Mouse (Mus musculus) hindbrain, embryonic 10.5 days (tissue): Measurements from ENCODE around the gene Efna2. TPM values are rescaled to one million over a fixed set of nuclear protein-coding genes. Genes with fewer than 3 reads are reported as not detected.
"Not testable (repeated sequence)": the region's sequence is repeated elsewhere in the genome, so short reads cannot be mapped to it uniquely, and the experiment has no call there.

Experiments
- DNase-seq: peaks from one replicate; pipeline ENCODE4 v3.0.0-alpha.2; 2017; ENCODE audit warnings: low spot score
- H3K27ac ChIP-seq: fragments of 300-500 bp; sonication (generic); 2 replicates; pipeline ENCODE4 v1.5.1; 2016; ENCODE audit warnings: mild to moderate bottlenecking, moderate library complexity
- H3K27me3 ChIP-seq: fragments of 300-500 bp; sonication (generic); 2 replicates; pipeline ENCODE4 v1.6.1; 2016; ENCODE audit warnings: mild to moderate bottlenecking; ENCODE audit not compliant: poor library complexity, insufficient read depth, severe bottlenecking
- H3K36me3 ChIP-seq: fragments of 300-500 bp; sonication (generic); 2 replicates; pipeline ENCODE4 v1.6.1; 2016; ENCODE audit warnings: mild to moderate bottlenecking, moderate library complexity
- H3K4me1 ChIP-seq: fragments of 300-500 bp; sonication (generic); replicated peaks from 2 replicates; pipeline ENCODE4 v1.6.1; 2016; ENCODE audit warnings: mild to moderate bottlenecking
- H3K4me3 ChIP-seq: fragments of 300-500 bp; sonication (generic); 2 replicates; pipeline ENCODE4 v1.5.1; 2016; ENCODE audit warnings: mild to moderate bottlenecking, moderate library complexity
- H3K9me3 ChIP-seq: fragments of 300-500 bp; sonication (generic); 2 replicates; pipeline ENCODE4 v1.6.1; 2016; ENCODE audit warnings: mild to moderate bottlenecking, moderate library complexity
- WGBS: fragments of 180-500 bp; shearing (Covaris S2); methylation state at CpG from one replicate; pipeline ENCODE4 v1.1.7; 2016; 5-methylcytosine and 5-hydroxymethylcytosine counted together
- polyA plus RNA-seq: library from polyadenylated mRNA; unstranded; fragments of >200 nt; fragmentation: Nextera tagmentation; extraction: Ambion mirVana; gene quantifications from 2 replicates; pipeline ENCODE4 v1.2.1, GENCODE M21; 2016

Efna2 gene
- polyA plus RNA-seq, 1 experiment from 2014 or later = 41.3 TPM

DNA sequence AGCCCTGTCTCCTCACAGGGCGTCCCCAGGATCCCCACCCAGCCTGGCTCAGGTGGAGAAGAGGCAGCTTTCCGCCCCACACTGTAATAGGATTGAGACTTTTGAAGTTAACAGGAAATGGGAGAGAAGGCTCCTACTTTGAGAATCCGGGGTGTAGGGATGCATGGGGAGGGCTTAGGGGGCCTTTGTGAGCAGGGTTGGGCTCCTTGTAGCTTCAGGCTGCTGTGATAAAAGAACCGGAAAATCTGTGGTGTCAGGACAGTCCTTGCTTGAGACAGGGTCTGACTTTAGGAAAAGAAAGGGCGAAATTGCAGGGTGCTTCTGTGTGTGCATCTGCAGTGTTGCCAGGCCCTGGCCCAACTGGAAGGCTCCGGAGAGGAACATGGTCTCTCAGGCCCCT, 21.2 kb downstream of the Efna2 start:
- no peak for DNase-seq
- Histone ChIP-seq H3K27ac (peak overlapping the region; percentile 79), H3K36me3 (no peaks in the 10 kb centered on the region), H3K4me1 (peaks cover 55% of the 10 kb centered on the region), H3K9me3 (no peaks in the 10 kb centered on the region), H3K4me3 (no peak overlapping the region), H3K27me3 (peaks cover under 1% of the 10 kb centered on the region; the same call in 1 of the 2 replicates)
- 70% methylated on average over 6 of the region's 6 CpGs for WGBS

DNA sequence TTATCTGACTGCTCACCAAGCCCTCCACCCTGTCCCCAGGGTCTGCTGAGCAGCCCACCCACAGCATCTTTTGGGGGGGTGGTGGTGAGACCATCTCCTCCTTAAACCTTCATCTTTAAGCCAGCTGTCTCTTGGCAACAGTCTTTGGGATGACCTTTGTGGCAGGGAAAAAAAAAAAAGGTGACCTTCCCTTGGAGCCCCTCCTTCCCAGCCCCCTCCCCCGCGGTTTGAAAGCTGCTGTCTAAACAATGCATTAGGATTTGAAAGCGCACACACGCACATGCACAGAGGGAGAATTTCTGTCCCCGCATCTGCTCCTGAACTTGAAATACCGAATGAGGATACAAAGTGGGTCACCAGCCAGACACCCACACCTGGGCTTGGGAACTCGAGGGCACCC, 24.8 kb downstream of the Efna2 start:
- 17% methylated on average over 7 of the region's 7 CpGs for WGBS
- Histone ChIP-seq H3K27me3 (peaks cover 16% of the 10 kb centered on the region; the same call in 1 of the 2 replicates), H3K9me3 (no peaks in the 10 kb centered on the region), H3K27ac (peak overlapping the region; percentile 87), H3K4me3 (peak overlapping the region; percentile 23), H3K4me1 (peaks cover 68% of the 10 kb centered on the region), H3K36me3 (no peaks in the 10 kb centered on the region)
- DNase-seq = peak; percentile 53

DNA sequence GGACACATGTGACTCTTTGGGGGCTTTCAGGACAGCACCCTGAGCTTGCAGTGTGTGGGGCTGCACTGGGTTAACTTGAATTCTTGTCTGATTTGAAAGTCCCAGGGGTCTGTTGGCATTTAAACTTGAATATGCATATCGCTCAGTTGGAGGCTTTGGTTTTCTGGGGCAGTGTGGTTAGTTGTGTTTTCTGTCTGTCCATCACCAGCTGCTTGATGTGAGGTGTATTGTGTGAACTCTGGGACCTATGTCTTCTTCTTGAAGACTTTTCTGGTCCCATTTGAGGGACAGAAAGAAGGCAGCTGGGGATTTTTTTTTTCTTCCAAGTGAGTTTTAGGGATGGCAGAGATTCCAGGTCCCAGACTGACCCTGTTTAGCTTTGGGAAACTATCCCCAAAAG, 27.9 kb downstream of the Efna2 start:
- Histone ChIP-seq H3K4me1 (peaks cover 57% of the 10 kb centered on the region), H3K27ac (peak overlapping the region; percentile 80), H3K36me3 (no peaks in the 10 kb centered on the region), H3K9me3 (no peaks in the 10 kb centered on the region), H3K27me3 (peaks cover 26% of the 10 kb centered on the region), H3K4me3 (no peak overlapping the region)
- 43% methylated on average over 1 of the region's 1 CpGs for WGBS
- no peak for DNase-seq

DNA sequence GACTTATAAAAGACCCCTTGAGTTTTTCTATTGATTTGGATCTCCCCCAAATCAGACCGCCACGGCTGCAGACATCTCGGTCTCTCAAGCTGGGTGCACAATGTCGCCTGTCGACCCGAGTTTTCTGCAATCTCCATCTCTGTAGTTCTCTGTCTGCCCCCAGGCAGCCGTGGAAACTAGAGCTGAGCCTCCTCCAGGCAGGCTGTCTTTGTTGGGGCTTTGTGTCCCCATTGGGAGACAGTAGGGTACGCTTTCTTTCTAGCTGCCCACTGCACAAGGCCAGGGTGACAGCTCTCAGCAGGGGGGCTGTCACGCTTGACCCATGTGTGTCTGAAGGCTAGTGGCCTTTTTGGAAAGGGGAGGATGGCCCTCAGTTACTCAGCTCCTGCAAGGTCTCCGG, 28.4 kb downstream of the Efna2 start:
- Histone ChIP-seq H3K4me3 (peak overlapping the region; percentile 30; the same call in 1 of the 2 replicates), H3K36me3 (no peaks in the 10 kb centered on the region), H3K4me1 (peaks cover 57% of the 10 kb centered on the region), H3K27ac (peak overlapping the region; percentile 80), H3K27me3 (peaks cover 26% of the 10 kb centered on the region), H3K9me3 (no peaks in the 10 kb centered on the region)
- 24% methylated on average over 10 of the region's 10 CpGs for WGBS
- DNase-seq = peak; percentile 56

DNA sequence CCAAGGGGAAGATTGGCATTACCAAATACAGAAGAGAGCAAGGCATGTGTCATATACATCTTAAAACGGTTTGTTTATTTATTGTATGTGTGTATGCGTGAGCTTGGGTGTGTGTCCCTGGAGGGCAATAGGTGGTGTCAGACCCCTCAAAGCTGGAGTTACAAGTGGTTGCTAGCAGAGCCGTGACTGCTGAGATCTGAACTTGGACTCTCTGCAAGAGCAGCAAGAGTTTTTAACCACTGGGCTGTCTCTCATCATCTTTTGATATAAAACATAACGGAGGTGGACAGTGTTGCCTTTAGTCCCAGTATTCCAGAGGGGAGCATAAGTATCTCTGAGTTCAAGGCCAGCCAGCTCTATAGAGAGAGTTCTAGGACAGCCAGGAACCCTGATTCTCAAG, 29.0 kb downstream of the Efna2 start:
- WGBS = 72% methylated on average over 4 of the region's 4 CpGs
- Histone ChIP-seq H3K36me3 (no peaks in the 10 kb centered on the region), H3K27ac (peak overlapping the region; percentile 80), H3K4me1 (peaks cover 57% of the 10 kb centered on the region), H3K9me3 (no peaks in the 10 kb centered on the region), H3K4me3 (peak overlapping the region; percentile 30; the same call in 1 of the 2 replicates), H3K27me3 (peaks cover 26% of the 10 kb centered on the region)
- no peak for DNase-seq

DNA sequence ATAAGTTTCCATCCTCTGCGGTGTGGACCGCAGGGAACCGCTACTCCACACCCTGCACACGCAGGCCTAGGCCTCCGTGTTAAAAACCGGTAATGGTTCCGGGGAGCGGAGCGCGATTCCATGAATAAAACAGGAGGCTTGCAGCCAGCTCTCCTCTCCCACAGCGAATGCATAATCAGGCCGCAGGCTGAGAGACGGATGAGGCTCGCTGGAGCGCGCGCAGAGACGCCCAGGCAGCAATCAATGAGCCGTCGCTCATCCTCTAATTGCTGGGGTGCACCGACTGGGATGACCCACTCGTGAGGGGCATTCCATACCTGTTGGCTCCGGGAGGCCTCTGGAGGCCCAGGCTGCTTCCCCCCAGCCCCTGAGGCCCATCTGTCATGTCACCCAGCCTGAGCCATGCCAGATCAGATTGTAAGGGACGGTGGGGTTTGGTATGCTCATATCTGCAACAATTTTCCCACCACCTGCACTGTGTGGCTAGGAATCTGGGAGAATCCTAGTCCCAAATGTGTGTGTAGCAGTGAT, 29.6 kb downstream of the Efna2 start:
- WGBS = 6% methylated on average over 24 of the region's 24 CpGs
- Histone ChIP-seq H3K27me3 (peaks cover 26% of the 10 kb centered on the region), H3K4me1 (peaks cover 52% of the 10 kb centered on the region), H3K36me3 (no peaks in the 10 kb centered on the region), H3K27ac (peak overlapping the region; percentile 80), H3K9me3 (no peaks in the 10 kb centered on the region), H3K4me3 (peak overlapping the region; percentile 30)
- DNase-seq = peak; percentile 62

DNA sequence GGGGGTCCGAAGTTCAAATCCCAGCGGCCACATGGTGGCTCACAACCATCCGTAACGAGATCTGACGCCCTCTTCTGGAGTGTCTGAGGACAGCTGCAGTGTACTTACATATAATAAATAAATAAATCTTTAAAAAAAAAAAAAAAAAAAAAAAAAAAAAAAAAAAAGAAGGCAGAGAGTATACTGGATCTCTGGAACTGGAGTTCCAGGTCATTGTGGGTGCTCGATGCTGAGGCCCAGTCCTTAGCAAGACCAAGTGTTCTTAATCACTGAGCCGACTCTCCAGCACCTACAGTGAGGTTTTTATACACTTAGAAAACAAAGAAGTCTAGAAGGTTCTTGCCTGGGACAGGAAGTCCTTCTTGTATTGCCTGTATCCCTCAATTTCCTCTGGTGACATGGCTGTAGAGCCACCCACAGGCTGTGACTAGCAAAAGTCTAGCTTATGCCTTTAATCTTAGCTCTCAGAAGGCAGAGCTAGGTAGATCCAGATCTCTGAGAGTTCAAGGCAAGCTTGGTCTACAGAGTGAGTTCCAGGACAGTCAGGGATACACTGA, 32.3 kb downstream of the Efna2 start:
- WGBS = 73% methylated on average over 7 of the region's 7 CpGs
- Histone ChIP-seq H3K27me3 (peaks cover 30% of the 10 kb centered on the region), H3K4me1 (peaks cover 45% of the 10 kb centered on the region)
- H3K9me3 ChIP-seq, H3K27ac ChIP-seq, DNase-seq, H3K4me3 ChIP-seq, H3K36me3 ChIP-seq: not testable (repeated sequence)

DNA sequence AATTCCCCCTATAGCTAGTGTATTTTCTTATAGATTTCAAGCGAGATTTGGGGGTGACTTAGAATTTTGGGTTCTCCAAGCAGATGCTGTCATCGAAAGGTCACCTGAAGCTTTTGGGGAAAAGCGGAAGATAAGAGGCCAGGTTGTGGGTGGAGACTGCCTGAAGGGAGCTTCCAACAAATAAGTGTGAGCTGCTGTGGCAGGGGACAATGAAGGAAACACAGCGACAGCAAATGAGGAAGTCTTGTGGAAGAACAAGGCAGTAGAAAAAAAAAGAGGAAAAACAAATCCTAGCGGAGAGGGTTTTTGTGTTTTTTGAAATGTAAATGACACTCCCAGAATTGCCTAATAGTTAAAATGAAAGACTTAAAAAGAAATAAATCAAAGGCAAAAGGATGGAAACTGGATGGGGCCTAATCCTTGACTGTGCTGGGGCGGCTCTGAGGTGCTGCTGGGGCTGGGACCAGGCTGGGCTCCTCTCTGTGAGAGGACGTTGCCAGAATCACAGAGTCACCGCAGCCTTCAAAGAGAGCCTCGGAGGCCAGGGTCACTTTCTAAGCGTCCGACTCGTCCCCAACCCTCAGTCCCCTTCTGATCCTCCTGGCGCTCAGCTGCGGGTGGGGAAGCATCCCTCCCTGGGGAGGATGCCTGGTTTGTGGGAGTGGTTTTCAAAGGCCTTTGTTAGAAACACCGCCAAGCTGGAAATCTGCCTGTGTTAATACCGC, 35.9 kb downstream of the Efna2 start:
- peaks cover 18% of the 10 kb centered on the region for H3K4me1 ChIP-seq
- DNase-seq = no peak
- 14% methylated on average over 16 of the region's 16 CpGs for WGBS
- H3K27ac ChIP-seq = peak overlapping the region; percentile 76
- peaks cover 9% of the 10 kb centered on the region; the same call in 1 of the 2 replicates for H3K27me3 ChIP-seq
- H3K4me3 ChIP-seq = no peak overlapping the region
- H3K36me3 ChIP-seq = no peaks in the 10 kb centered on the region
- no peaks in the 10 kb centered on the region for H3K9me3 ChIP-seq

DNA sequence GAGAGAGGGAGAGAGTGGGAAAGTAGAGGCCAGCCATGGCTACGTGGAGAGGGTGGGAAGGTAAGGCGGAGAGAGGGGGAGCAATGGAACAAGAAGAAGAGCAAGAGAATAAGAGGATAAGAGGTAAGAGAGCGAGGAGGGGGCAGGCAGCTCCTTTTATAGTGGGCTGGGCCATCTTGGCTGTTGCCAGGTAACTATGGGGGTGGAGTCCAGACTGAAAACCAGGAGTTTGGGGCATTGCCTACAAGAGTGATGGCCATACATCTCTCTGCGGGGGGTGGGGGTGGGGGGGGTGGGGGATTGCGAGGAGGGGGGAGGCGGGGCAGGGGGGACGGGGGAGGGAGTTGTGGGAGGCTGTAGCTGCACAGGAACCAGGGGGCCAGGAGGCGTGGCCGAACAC, 41.4 kb downstream of the Efna2 start:
- Histone ChIP-seq H3K27ac (peak overlapping the region; percentile 36; the same call in 1 of the 2 replicates), H3K36me3 (no peaks in the 10 kb centered on the region), H3K4me3 (no peak overlapping the region; the same call in 1 of the 2 replicates), H3K9me3 (no peaks in the 10 kb centered on the region), H3K27me3 (peaks cover 4% of the 10 kb centered on the region; the same call in 1 of the 2 replicates), H3K4me1 (peaks cover 33% of the 10 kb centered on the region)
- 27% methylated on average over 9 of the region's 9 CpGs for WGBS
- no peak for DNase-seq

DNA sequence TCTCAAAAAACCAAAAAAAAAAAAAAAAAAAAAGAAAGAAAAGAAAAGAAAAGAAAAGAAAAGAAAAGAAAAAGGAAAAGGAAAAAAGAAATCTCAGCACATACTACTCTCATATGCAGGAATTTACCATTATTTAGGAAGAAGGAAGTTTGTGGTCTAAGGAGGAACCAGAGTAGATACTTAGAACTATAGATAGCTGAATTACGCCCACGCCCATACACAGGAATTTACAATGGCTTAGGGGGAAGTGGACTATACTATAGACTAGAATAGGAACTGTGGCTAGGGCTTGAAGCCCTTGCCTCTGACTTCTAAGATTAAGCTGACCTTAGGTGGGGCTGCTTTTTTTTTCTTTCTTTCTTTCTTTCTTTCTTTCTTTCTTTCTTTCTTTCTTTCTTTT, 43.9 kb downstream of the Efna2 start:
- WGBS = 92% methylated on average over 2 of the region's 2 CpGs
- peaks cover 53% of the 10 kb centered on the region for H3K4me1 ChIP-seq
- H3K9me3 ChIP-seq = not testable (repeated sequence)

DNA sequence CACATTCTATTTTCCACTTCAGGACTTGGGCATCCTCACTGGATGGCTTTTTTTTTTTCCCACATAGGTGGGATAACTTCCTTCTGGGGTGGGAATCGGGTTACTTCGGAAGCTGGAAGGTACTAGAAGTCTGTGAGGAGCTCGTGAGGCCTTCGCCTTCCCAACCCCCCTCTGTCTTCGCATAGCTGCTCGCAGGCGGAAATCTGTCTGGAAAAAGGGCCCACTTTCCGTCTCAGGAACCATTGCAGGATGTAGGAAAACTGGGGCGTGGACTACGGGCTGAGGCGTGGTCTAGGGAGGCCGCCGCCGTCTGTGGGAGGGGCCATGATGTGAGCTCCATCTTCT, 46.8 kb downstream of the Efna2 start:
- WGBS = under 1% methylated on average over 14 of the region's 14 CpGs
- H3K36me3 ChIP-seq = peaks cover 27% of the 10 kb centered on the region
- H3K27me3 ChIP-seq = no peaks in the 10 kb centered on the region
- H3K4me3 ChIP-seq = peak overlapping the region; percentile 88
- peaks cover 71% of the 10 kb centered on the region for H3K4me1 ChIP-seq
- H3K9me3 ChIP-seq = no peaks in the 10 kb centered on the region
- no peak for DNase-seq
- peak overlapping the region; percentile 99 for H3K27ac ChIP-seq

More for the DNA sequence above, 43.9 kb downstream of the Efna2 start:
- H3K4me3 ChIP-seq, H3K27ac ChIP-seq, DNase-seq, H3K36me3 ChIP-seq, H3K27me3 ChIP-seq: not testable (repeated sequence)

DNA sequence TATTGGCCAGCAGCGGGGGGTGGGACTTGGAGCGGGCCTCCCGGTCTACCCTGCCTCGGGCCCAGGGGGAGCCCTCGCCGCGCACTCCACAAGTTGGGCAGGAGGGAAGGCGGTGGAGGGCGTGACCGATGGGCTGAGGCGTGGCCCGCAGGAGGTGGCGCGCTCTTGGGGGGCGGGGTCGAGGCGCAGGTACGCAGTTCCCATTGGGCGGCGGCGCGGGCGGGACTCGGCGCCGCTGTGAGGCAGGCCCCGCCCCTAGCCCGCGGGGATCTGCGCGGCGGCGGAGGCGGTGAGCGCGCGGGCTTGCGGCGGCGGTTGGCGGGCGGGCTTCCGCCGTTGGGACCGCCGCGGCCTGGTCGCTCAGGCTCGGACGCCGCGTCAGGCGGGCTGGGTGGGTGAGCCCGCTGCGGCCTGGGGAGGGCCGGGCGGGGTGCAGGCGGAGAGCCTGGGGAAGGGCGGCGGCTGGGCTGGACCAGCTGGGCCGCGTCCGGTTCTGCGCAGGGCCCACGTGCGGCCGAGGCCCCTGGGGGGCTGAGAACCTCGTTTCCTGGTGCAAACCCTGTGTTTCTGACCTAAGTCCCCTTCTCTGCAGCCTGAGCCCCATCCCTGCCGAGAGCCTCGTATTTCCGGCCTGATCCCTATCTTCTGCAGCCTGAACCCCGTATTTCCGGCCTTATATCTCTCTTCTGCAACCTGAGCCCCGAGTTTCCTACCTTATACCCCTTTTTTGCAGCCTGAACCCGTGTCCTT, 47.3 kb downstream of the Efna2 start, which contains the start of gene Mum1:
TSS of gene Mum1 (plus strand) at position 19 of the 750 bp plus-strand sequence.
- H3K4me1 ChIP-seq = peaks cover 68% of the 10 kb centered on the region
- H3K9me3 ChIP-seq = no peaks in the 10 kb centered on the region
- DNase-seq = peak; percentile 99
- peaks cover 31% of the 10 kb centered on the region for H3K36me3 ChIP-seq
- under 1% methylated on average over 75 of the region's 75 CpGs for WGBS
- H3K27ac ChIP-seq = peak within 1 kb of the TSS; percentile 99
- no peaks in the 10 kb centered on the region for H3K27me3 ChIP-seq
- H3K4me3 ChIP-seq = peak within 1 kb of the TSS; percentile 88
